Mouse (Mus musculus) ovary, postnatal 36 days (tissue): ENCODE results near the gene Sox6.

Source experiments
- DNase-seq: peaks from one replicate; pipeline ENCODE4 v3.0.0; 2022; ENCODE audit warnings: low spot score, mixed read lengths

Sox6 gene

GRCm38 (mm10) chr7:115750275-115750825 lies 288.2 kb downstream of the Sox6 start:
- DNase-seq: no peak

- DNase-seq: no peak
Observed at GRCm38 (mm10) chr7:115747541-115747940, 291.1 kb downstream of the Sox6 start.

- DNase-seq: no peak
Observed at GRCm38 (mm10) chr7:115745672-115746253, 292.8 kb downstream of the Sox6 start.

GRCm38 (mm10) chr7:115734137-115734536 lies 304.5 kb downstream of the Sox6 start:
- DNase-seq: no peak

- no peak for DNase-seq
Observed at GRCm38 (mm10) chr7:115732824-115733223, 305.8 kb downstream of the Sox6 start.

- no peak for DNase-seq
Observed at GRCm38 (mm10) chr7:115726776-115727175, 311.8 kb downstream of the Sox6 start.

- DNase-seq: no peak
Observed at GRCm38 (mm10) chr7:115724404-115724803, 314.2 kb downstream of the Sox6 start.

- no peak for DNase-seq
Observed at GRCm38 (mm10) chr7:115721624-115722540, 316.7 kb downstream of the Sox6 start.

GRCm38 (mm10) chr7:115719791-115720190 lies 318.8 kb downstream of the Sox6 start:
- DNase-seq: no peak

GRCm38 (mm10) chr7:115706141-115706540 lies 332.5 kb downstream of the Sox6 start:
- DNase-seq: peak; percentile 9

- DNase-seq: no peak
Observed at GRCm38 (mm10) chr7:115698105-115698504, 340.5 kb downstream of the Sox6 start.

- no peak for DNase-seq
Observed at GRCm38 (mm10) chr7:115693206-115693605, 345.4 kb downstream of the Sox6 start.

GRCm38 (mm10) chr7:115691091-115691490 lies 347.5 kb downstream of the Sox6 start:
- no peak for DNase-seq

- no peak for DNase-seq
Observed at GRCm38 (mm10) chr7:115686687-115687086, 351.9 kb downstream of the Sox6 start.

- DNase-seq: no peak
Observed at GRCm38 (mm10) chr7:115684142-115684541, 354.5 kb downstream of the Sox6 start.

- DNase-seq: no peak
Observed at GRCm38 (mm10) chr7:115671749-115672148, 366.8 kb downstream of the Sox6 start.

GRCm38 (mm10) chr7:115671272-115671671 lies 367.3 kb downstream of the Sox6 start:
- no peak for DNase-seq

GRCm38 (mm10) chr7:115669207-115670004 lies 369.2 kb downstream of the Sox6 start:
- no peak for DNase-seq

GRCm38 (mm10) chr7:115666686-115667382 lies 371.8 kb downstream of the Sox6 start:
- DNase-seq: no peak

GRCm38 (mm10) chr7:115663399-115663798 lies 375.2 kb downstream of the Sox6 start:
- DNase-seq: no peak

- no peak for DNase-seq
Observed at GRCm38 (mm10) chr7:115662121-115662520, 376.5 kb downstream of the Sox6 start.

GRCm38 (mm10) chr7:115646696-115647095 lies 391.9 kb downstream of the Sox6 start:
- DNase-seq: no peak
